Mouse (Mus musculus) intestine, embryonic 14.5 days (tissue): ENCODE measurements around the gene Unk. TPM values are rescaled to one million over a fixed set of nuclear protein-coding genes. Genes with fewer than 3 reads are reported as not detected.

Source experiments
- ATAC-seq: fragments of 200-750 bp; cut with Nextera tagmentation; replicated peaks from 2 replicates; pipeline ENCODE4 v1.8.0; 2017; ENCODE audit warnings: low read depth, moderate number of reproducible peaks, moderate TSS enrichment, moderate library complexity; ENCODE audit not compliant: low FRiP score, low TSS enrichment
- DNase-seq: peaks from one replicate; pipeline ENCODE4 v3.0.0-alpha.2; 2018; ENCODE audit warnings: low spot score
- H3K27ac ChIP-seq: fragments of 300-500 bp; sonication (generic); 2 replicates; pipeline ENCODE4 v1.5.1; 2014; ENCODE audit warnings: low read depth, mild to moderate bottlenecking, control low read depth
- H3K27me3 ChIP-seq: fragments of 300-500 bp; sonication (generic); replicated peaks from 2 replicates; pipeline ENCODE4 v1.6.1; 2014; ENCODE audit warnings: low read length, control low read depth; ENCODE audit not compliant: control insufficient read depth, insufficient read depth
- H3K36me3 ChIP-seq: fragments of 300-500 bp; sonication (generic); 2 replicates; pipeline ENCODE4 v1.6.1; 2014; ENCODE audit warnings: low read length, control low read depth; ENCODE audit not compliant: control insufficient read depth, insufficient read depth
- H3K4me1 ChIP-seq: fragments of 300-500 bp; sonication (generic); replicated peaks from 2 replicates; pipeline ENCODE4 v1.6.1; 2014; ENCODE audit warnings: low read length, control low read depth, mixed read lengths; ENCODE audit not compliant: control insufficient read depth, insufficient read depth
- H3K4me2 ChIP-seq: fragments of 300-500 bp; sonication (generic); 2 replicates; pipeline ENCODE4 v1.6.1; 2014; ENCODE audit warnings: low read length
- H3K4me3 ChIP-seq: fragments of 300-500 bp; sonication (generic); 2 replicates; pipeline ENCODE4 v1.5.1; 2014; ENCODE audit warnings: low read depth, low read length, control low read depth, mixed read lengths
- H3K9ac ChIP-seq: fragments of 300-500 bp; sonication (generic); 2 replicates; pipeline ENCODE4 v1.6.1; 2014; ENCODE audit warnings: mild to moderate bottlenecking, low read length
- H3K9me3 ChIP-seq: fragments of 300-500 bp; sonication (generic); 2 replicates; pipeline ENCODE4 v1.6.1; 2016; ENCODE audit warnings: low read length, control low read depth; ENCODE audit not compliant: control insufficient read depth
- WGBS: fragments of 180-500 bp; shearing (Covaris S2); extraction: QIAGEN DNeasy Blood & Tissue Kit; methylation state at CpG from one replicate; pipeline ENCODE4 v1.1.7; 2014; 5-methylcytosine and 5-hydroxymethylcytosine counted together
- polyA plus RNA-seq: library from polyadenylated mRNA; unstranded; fragments of >200 nt; fragmentation: Nextera tagmentation; extraction: Ambion mirVana; gene quantifications from 2 replicates; pipeline ENCODE4 v1.2.1, GENCODE M21; 2014

Unk gene
- polyA plus RNA-seq, 1 experiment from 2014 or later = 29.8 TPM

- Histone ChIP-seq H3K36me3 (peaks cover 8% of the 10 kb centered on the region), H3K27me3 (no peaks in the 10 kb centered on the region), H3K4me3 (no peak overlapping the region), H3K9ac (no peak overlapping the region), H3K27ac (no peak overlapping the region), H3K4me1 (peaks cover 19% of the 10 kb centered on the region), H3K4me2 (no peak overlapping the region), H3K9me3 (no peaks in the 10 kb centered on the region)
- DNase-seq (no peak), ATAC-seq (no peak)
- 67% methylated on average over 7 of the region's 7 CpGs for WGBS
Measured at GRCm38 (mm10) chr11:116074436-116074991, 44.4 kb downstream of the Unk start.

GRCm38 (mm10) chr11:116075539-116076265, 45.6 kb downstream of the Unk start:
- Histone ChIP-seq H3K27me3 (no peaks in the 10 kb centered on the region), H3K27ac (no peak overlapping the region), H3K4me2 (no peak overlapping the region), H3K36me3 (peaks cover 20% of the 10 kb centered on the region), H3K4me3 (no peak overlapping the region), H3K9ac (no peak overlapping the region), H3K4me1 (peaks cover 22% of the 10 kb centered on the region), H3K9me3 (no peaks in the 10 kb centered on the region)
- ATAC-seq (no peak), DNase-seq (no peak)
- WGBS = 50% methylated on average over 20 of the region's 20 CpGs

- H3K9me3 ChIP-seq = no peaks in the 10 kb centered on the region
- DNase-seq (no peak), ATAC-seq (no peak)
- H3K27me3 ChIP-seq = no peaks in the 10 kb centered on the region
- peaks cover 25% of the 10 kb centered on the region for H3K36me3 ChIP-seq
- H3K27ac ChIP-seq = no peak overlapping the region
- peaks cover 22% of the 10 kb centered on the region for H3K4me1 ChIP-seq
- H3K4me3 ChIP-seq = no peak overlapping the region
- no peak overlapping the region for H3K4me2 ChIP-seq
- no peak overlapping the region for H3K9ac ChIP-seq
- WGBS = 50% methylated on average over 7 of the region's 7 CpGs
Measured at GRCm38 (mm10) chr11:116076266-116076540, 46.1 kb downstream of the Unk start.

- Histone ChIP-seq H3K4me2 (peak overlapping the region; percentile 42; the same call in 1 of the 2 replicates), H3K9me3 (no peaks in the 10 kb centered on the region), H3K4me3 (no peak overlapping the region), H3K4me1 (peaks cover 22% of the 10 kb centered on the region), H3K9ac (no peak overlapping the region), H3K27me3 (no peaks in the 10 kb centered on the region), H3K27ac (no peak overlapping the region), H3K36me3 (peaks cover 31% of the 10 kb centered on the region)
- no peak for ATAC-seq
- 82% methylated on average over 7 of the region's 7 CpGs for WGBS
- no peak for DNase-seq
Measured at GRCm38 (mm10) chr11:116076836-116077235, 46.7 kb downstream of the Unk start.

- peaks cover 39% of the 10 kb centered on the region for H3K36me3 ChIP-seq
- H3K4me1 ChIP-seq = peaks cover 22% of the 10 kb centered on the region
- peak within 1 kb of the TSS; percentile 13; the same call in 1 of the 2 replicates for H3K9ac ChIP-seq
- ATAC-seq (peak; percentile 65), DNase-seq (peak; percentile 67)
- 54% methylated on average over 22 of the region's 22 CpGs for WGBS
- H3K4me2 ChIP-seq = peak within 1 kb of the TSS; percentile 42
- H3K4me3 ChIP-seq = peak within 1 kb of the TSS; percentile 20; the same call in 1 of the 2 replicates
- no peaks in the 10 kb centered on the region for H3K9me3 ChIP-seq
- H3K27me3 ChIP-seq = no peaks in the 10 kb centered on the region
- H3K27ac ChIP-seq = peak within 1 kb of the TSS; percentile 59
Measured at GRCm38 (mm10) chr11:116077446-116078204, 47.5 kb downstream of the Unk start, which contains the start of gene Unc13d. TSS of gene Unc13d (minus strand) at chr11:116077961.

GRCm38 (mm10) chr11:116078221-116078620, 48.1 kb downstream of the Unk start:
- DNase-seq (peak; percentile 73), ATAC-seq (0 out of 2 replicates have a peak, but pooled peaks have one; percentile 33)
- H3K27ac ChIP-seq = peak overlapping the region; percentile 59; the same call in 1 of the 2 replicates
- WGBS = 9% methylated on average over 16 of the region's 16 CpGs
- peaks cover 22% of the 10 kb centered on the region for H3K4me1 ChIP-seq
- H3K4me3 ChIP-seq = peak overlapping the region; percentile 20; the same call in 1 of the 2 replicates
- H3K36me3 ChIP-seq = peaks cover 43% of the 10 kb centered on the region
- H3K4me2 ChIP-seq = peak overlapping the region; percentile 42
- H3K9ac ChIP-seq = 0 out of 2 replicates have a peak overlapping the region, but pooled peaks have one; percentile 13
- H3K9me3 ChIP-seq = no peaks in the 10 kb centered on the region
- H3K27me3 ChIP-seq = no peaks in the 10 kb centered on the region

GRCm38 (mm10) chr11:116078676-116079320, 48.7 kb downstream of the Unk start:
- peaks cover 22% of the 10 kb centered on the region for H3K4me1 ChIP-seq
- peaks cover 48% of the 10 kb centered on the region for H3K36me3 ChIP-seq
- H3K4me3 ChIP-seq = no peak overlapping the region
- H3K9ac ChIP-seq = no peak overlapping the region; the same call in 1 of the 2 replicates
- ATAC-seq = no peak
- WGBS = 41% methylated on average over 10 of the region's 10 CpGs
- peak overlapping the region; percentile 42 for H3K4me2 ChIP-seq
- H3K9me3 ChIP-seq = no peaks in the 10 kb centered on the region
- DNase-seq = no peak
- no peaks in the 10 kb centered on the region for H3K27me3 ChIP-seq
- H3K27ac ChIP-seq = no peak overlapping the region

- H3K9ac ChIP-seq = no peak overlapping the region
- H3K4me2 ChIP-seq = no peak overlapping the region
- H3K36me3 ChIP-seq = peaks cover 51% of the 10 kb centered on the region
- H3K27ac ChIP-seq = no peak overlapping the region
- DNase-seq = no peak
- H3K4me1 ChIP-seq = peaks cover 22% of the 10 kb centered on the region
- 65% methylated on average over 10 of the region's 10 CpGs for WGBS
- no peak for ATAC-seq
- no peak overlapping the region for H3K4me3 ChIP-seq
- H3K27me3 ChIP-seq = no peaks in the 10 kb centered on the region
- H3K9me3 ChIP-seq = no peaks in the 10 kb centered on the region
Measured at GRCm38 (mm10) chr11:116079511-116079910, 49.4 kb downstream of the Unk start.
